Mouse (Mus musculus): ENCODE measurements around the gene Onecut3. TPM values are rescaled to one million over a fixed set of nuclear protein-coding genes. Genes with fewer than 3 reads are reported as not detected.

The Onecut3 gene
- polyA plus RNA-seq (2016; fragmentation: Nextera tagmentation; extraction: Ambion mirVana): 0.17 and 0.58 TPM in 2 replicates

DNA sequence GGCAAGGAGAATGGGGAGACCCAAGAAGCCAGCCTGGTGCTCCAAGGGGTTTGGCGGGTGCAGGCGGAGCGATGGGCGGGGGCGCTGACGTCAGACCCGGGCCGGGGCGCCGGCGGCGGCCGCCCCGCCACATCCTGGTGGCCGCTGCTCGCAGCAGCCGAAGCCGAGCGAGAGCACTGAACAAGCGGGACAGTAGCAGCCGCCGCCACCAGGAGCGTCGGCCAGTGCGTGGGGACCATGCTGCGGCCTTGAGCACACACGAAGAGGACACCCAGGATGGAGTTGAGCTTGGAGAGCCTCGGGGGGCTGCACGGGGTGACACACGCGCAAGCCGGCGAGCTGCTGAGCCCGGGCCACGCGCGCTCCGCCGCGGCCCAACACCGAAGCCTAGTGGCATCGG is at the start of gene Onecut3:
Onecut3 (plus strand) TSS at position 104 of the 400 bp plus-strand sequence.
- Histone ChIP-seq H3K4me3 (peak within 1 kb of the TSS; percentile 56), H3K27ac (replicated peaks) (no peak within 1 kb of the TSS), H3K36me3 (replicated peaks) (no peaks in the 10 kb centered on the region), H3K9me3 (no peaks in the 10 kb centered on the region), H3K27me3 (replicated peaks; ENCODE audit: low read depth, poor library complexity, severe bottlenecking) (peaks cover 100% of the 10 kb centered on the region), H3K4me1 (peaks cover 41% of the 10 kb centered on the region)
- WGBS: 1% methylated on average over 42 of the region's 42 CpGs
- DNase-seq (ENCODE audit: low spot score): peak; percentile 76

DNA sequence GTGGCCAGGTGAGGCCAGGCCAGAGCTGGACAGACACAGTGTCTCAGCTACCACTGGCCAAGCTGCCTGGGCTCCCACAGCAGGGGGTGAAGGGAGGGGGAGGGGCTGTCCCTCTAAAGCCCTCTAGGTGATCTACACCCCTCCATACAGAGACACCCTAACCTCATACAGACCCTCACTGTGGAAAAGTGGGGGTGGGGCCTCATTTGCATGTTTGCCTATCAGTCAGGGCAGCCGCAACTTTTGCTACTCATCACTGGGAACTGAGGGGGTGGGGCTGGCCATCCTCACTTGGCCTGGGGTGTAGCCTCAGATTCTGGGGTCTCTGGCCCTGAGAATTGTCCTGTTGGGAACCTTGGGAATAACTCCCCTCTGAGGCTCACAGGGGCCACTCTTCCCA is 49.6 kb upstream of the Onecut3 start:
- 35% methylated on average over 1 of the region's 1 CpGs for WGBS
- H3K27me3 ChIP-seq (replicated peaks; ENCODE audit: low read depth, poor library complexity, severe bottlenecking): peaks cover 47% of the 10 kb centered on the region
- no peak overlapping the region for H3K4me3 ChIP-seq
- H3K9me3 ChIP-seq: no peaks in the 10 kb centered on the region
- no peak for DNase-seq (ENCODE audit: low spot score)
- H3K27ac ChIP-seq (replicated peaks): no peak overlapping the region
- no peaks in the 10 kb centered on the region for H3K36me3 ChIP-seq (replicated peaks)
- peaks cover 12% of the 10 kb centered on the region; the same call in 1 of the 2 replicates for H3K4me1 ChIP-seq

GRCm38 (mm10) chr10:80445898-80446601 is 48.6 kb upstream of the Onecut3 start:
- no peak overlapping the region for H3K27ac ChIP-seq (replicated peaks)
- H3K4me1 ChIP-seq: peaks cover 19% of the 10 kb centered on the region
- WGBS: 8% methylated on average over 26 of the region's 26 CpGs
- no peaks in the 10 kb centered on the region for H3K9me3 ChIP-seq
- no peak overlapping the region; the same call in 1 of the 2 replicates for H3K4me3 ChIP-seq
- DNase-seq (ENCODE audit: low spot score): peak; percentile 82
- peaks cover 52% of the 10 kb centered on the region for H3K27me3 ChIP-seq (replicated peaks; ENCODE audit: low read depth, poor library complexity, severe bottlenecking)
- H3K36me3 ChIP-seq (replicated peaks): no peaks in the 10 kb centered on the region

DNA sequence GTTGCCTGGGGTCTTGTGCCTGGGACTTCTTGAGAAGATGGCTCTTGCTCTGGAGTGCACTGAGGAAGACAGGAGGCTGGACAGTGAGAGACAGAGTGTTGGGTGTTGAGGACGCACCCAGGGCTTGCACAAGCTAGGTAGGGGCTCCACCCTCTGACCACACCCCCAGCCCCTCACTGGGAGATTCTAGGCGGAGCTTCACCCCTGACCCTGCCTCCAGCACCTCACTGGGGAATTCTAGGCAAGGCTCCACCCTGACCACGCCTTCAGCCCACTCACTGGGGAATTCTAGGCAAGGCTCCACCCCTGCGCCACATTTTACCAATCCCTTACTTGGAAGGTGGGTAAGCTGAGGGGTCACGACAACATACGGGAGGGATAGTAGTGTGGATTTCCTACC is 44.0 kb upstream of the Onecut3 start:
- Histone ChIP-seq H3K4me1 (peaks cover 16% of the 10 kb centered on the region), H3K27me3 (replicated peaks; ENCODE audit: low read depth, poor library complexity, severe bottlenecking) (peaks cover 50% of the 10 kb centered on the region), H3K27ac (replicated peaks) (no peak overlapping the region), H3K36me3 (replicated peaks) (no peaks in the 10 kb centered on the region), H3K4me3 (peak overlapping the region; percentile 18; the same call in 1 of the 2 replicates), H3K9me3 (no peaks in the 10 kb centered on the region)
- 9% methylated on average over 6 of the region's 6 CpGs for WGBS
- peak; percentile 35 for DNase-seq (ENCODE audit: low spot score)

- no peaks in the 10 kb centered on the region for H3K9me3 ChIP-seq
- no peak overlapping the region for H3K4me3 ChIP-seq
- H3K27ac ChIP-seq (replicated peaks): no peak overlapping the region
- peaks cover 8% of the 10 kb centered on the region for H3K4me1 ChIP-seq
- WGBS: 73% methylated on average over 10 of the region's 10 CpGs
- peaks cover 27% of the 10 kb centered on the region for H3K27me3 ChIP-seq (replicated peaks; ENCODE audit: low read depth, poor library complexity, severe bottlenecking)
- no peaks in the 10 kb centered on the region for H3K36me3 ChIP-seq (replicated peaks)
- DNase-seq (ENCODE audit: low spot score): no peak
Measured at GRCm38 (mm10) chr10:80453601-80454000, 41.0 kb upstream of the Onecut3 start.

DNA sequence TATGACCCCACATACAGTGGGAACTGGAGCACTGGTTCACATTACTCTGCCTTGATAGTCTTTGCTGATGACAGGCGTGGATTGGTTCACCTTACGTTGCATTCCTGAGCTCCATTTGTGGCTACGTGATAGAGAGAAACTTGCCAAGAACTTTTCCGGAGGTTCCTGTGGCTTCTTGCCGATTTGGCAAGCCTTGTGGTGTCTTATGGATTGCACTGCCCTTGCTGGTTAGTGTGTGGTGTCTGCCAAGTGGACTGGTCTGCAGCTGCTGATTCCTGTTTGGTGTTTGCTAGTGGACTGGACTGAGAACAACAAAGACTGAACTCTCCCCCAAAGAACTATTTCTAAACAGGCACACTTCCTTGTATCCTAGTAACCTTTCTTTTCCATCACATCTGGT is 39.9 kb upstream of the Onecut3 start:
- H3K27ac ChIP-seq (replicated peaks): no peak overlapping the region
- 82% methylated on average over 5 of the region's 5 CpGs for WGBS
- H3K4me3 ChIP-seq: no peak overlapping the region
- H3K27me3 ChIP-seq (replicated peaks; ENCODE audit: low read depth, poor library complexity, severe bottlenecking): peaks cover 29% of the 10 kb centered on the region
- DNase-seq (ENCODE audit: low spot score): no peak
- peaks cover 7% of the 10 kb centered on the region for H3K4me1 ChIP-seq
- no peaks in the 10 kb centered on the region for H3K9me3 ChIP-seq
- no peaks in the 10 kb centered on the region for H3K36me3 ChIP-seq (replicated peaks)

DNA sequence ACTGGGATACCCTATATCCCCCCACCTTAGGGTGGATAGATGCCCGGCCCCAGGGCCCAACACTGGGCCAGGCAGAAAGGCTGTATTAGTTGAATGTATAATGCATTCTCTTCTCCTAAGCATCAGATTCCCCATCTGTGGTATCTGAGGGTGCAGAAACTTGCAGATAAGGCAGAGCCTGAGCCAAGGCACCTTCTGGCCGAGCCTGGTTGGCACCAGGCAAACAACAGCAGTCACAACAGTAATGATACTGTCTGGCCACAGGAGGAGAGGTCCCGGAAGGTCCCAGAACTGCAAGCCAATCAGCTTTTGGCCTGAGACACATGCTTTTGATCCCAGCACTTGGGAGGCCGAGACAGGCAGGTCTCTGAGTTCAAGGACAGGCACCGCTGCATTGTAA is 38.9 kb upstream of the Onecut3 start:
- H3K4me3 ChIP-seq: no peak overlapping the region
- H3K9me3 ChIP-seq: no peaks in the 10 kb centered on the region
- H3K4me1 ChIP-seq: peaks cover 3% of the 10 kb centered on the region
- H3K36me3 ChIP-seq (replicated peaks): no peaks in the 10 kb centered on the region
- DNase-seq (ENCODE audit: low spot score): no peak
- WGBS: 88% methylated on average over 5 of the region's 5 CpGs
- no peak overlapping the region for H3K27ac ChIP-seq (replicated peaks)
- peaks cover 27% of the 10 kb centered on the region for H3K27me3 ChIP-seq (replicated peaks; ENCODE audit: low read depth, poor library complexity, severe bottlenecking)

DNA sequence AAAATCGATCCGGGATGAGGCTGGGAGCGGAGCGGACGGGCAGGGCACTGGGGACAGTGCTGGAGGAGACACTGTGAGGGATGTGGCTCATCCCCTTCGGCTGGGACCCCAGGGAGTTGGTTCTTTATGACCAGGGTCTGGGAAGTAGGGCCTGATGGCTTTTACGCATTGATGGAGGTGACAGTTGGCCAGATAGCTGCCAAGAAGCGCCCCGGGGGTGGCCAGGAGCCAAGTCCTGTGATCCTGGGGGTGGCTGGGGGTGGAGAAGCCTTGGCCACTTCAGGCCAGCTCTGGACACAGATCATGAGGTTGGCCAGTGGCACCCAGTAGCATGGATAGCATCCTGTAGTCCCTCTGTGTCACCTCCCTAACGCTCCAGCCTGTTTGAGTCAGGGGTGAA is 35.4 kb upstream of the Onecut3 start:
- Histone ChIP-seq H3K4me1 (peaks cover 3% of the 10 kb centered on the region; the same call in 1 of the 2 replicates), H3K27ac (replicated peaks) (no peak overlapping the region), H3K9me3 (no peaks in the 10 kb centered on the region), H3K36me3 (replicated peaks) (no peaks in the 10 kb centered on the region), H3K4me3 (no peak overlapping the region), H3K27me3 (replicated peaks; ENCODE audit: low read depth, poor library complexity, severe bottlenecking) (peaks cover 34% of the 10 kb centered on the region)
- 88% methylated on average over 10 of the region's 10 CpGs for WGBS
- DNase-seq (ENCODE audit: low spot score): no peak

GRCm38 (mm10) chr10:80459671-80460070 is 35.0 kb upstream of the Onecut3 start:
- WGBS: 90% methylated on average over 11 of the region's 11 CpGs
- Histone ChIP-seq H3K36me3 (replicated peaks) (no peaks in the 10 kb centered on the region), H3K9me3 (no peaks in the 10 kb centered on the region), H3K27ac (replicated peaks) (no peak overlapping the region), H3K4me1 (peaks cover 7% of the 10 kb centered on the region), H3K4me3 (no peak overlapping the region), H3K27me3 (replicated peaks; ENCODE audit: low read depth, poor library complexity, severe bottlenecking) (peaks cover 35% of the 10 kb centered on the region)
- DNase-seq (ENCODE audit: low spot score): no peak

DNA sequence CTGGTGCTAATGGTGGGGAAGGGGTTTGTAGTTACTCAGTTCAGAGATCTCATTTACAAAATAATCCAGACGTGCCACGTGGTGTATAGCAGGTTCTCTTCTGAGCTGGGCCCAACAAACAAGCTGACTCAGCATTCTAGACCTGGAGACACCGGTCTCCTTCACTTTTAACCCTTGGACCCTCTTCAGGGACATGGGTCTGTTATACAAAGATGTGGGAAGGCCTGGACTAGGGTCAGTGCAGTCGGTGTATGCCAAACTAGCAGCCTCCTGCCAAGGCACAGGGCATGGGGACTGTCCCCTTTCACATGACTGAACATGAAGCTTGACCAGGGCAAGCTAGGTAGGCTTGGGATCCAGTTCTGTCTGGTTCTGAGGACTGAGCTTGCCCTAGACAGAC is 34.3 kb upstream of the Onecut3 start:
- H3K4me1 ChIP-seq: peaks cover 11% of the 10 kb centered on the region
- no peak overlapping the region for H3K27ac ChIP-seq (replicated peaks)
- H3K36me3 ChIP-seq (replicated peaks): no peaks in the 10 kb centered on the region
- 70% methylated on average over 4 of the region's 4 CpGs for WGBS
- no peak overlapping the region for H3K4me3 ChIP-seq
- no peaks in the 10 kb centered on the region for H3K9me3 ChIP-seq
- no peak for DNase-seq (ENCODE audit: low spot score)
- H3K27me3 ChIP-seq (replicated peaks; ENCODE audit: low read depth, poor library complexity, severe bottlenecking): peaks cover 41% of the 10 kb centered on the region

- Histone ChIP-seq H3K4me3 (no peak overlapping the region), H3K27me3 (replicated peaks; ENCODE audit: low read depth, poor library complexity, severe bottlenecking) (peaks cover 45% of the 10 kb centered on the region), H3K9me3 (no peaks in the 10 kb centered on the region), H3K4me1 (peaks cover 11% of the 10 kb centered on the region), H3K27ac (replicated peaks) (no peak overlapping the region), H3K36me3 (replicated peaks) (no peaks in the 10 kb centered on the region)
- 79% methylated on average over 7 of the region's 7 CpGs for WGBS
- DNase-seq (ENCODE audit: low spot score): no peak
Measured at GRCm38 (mm10) chr10:80461346-80461745, 33.3 kb upstream of the Onecut3 start.

- 5% methylated on average over 19 of the region's 19 CpGs for WGBS
Measured at GRCm38 (mm10) chr10:80464381-80465035, 30.1 kb upstream of the Onecut3 start.

GRCm38 (mm10) chr10:80465066-80465465 is 29.6 kb upstream of the Onecut3 start:
- Histone ChIP-seq H3K27me3 (replicated peaks; ENCODE audit: low read depth, poor library complexity, severe bottlenecking) (peaks cover 70% of the 10 kb centered on the region), H3K4me3 (no peak overlapping the region)

More at GRCm38 (mm10) chr10:80464381-80465035, 30.1 kb upstream of the Onecut3 start:
- H3K4me3 ChIP-seq: peak overlapping the region; percentile 25; the same call in 1 of the 2 replicates
- H3K27me3 ChIP-seq (replicated peaks; ENCODE audit: low read depth, poor library complexity, severe bottlenecking): peaks cover 65% of the 10 kb centered on the region
- H3K27ac ChIP-seq (replicated peaks): no peak overlapping the region
- DNase-seq (ENCODE audit: low spot score): peak; percentile 43
- H3K36me3 ChIP-seq (replicated peaks): no peaks in the 10 kb centered on the region
- peaks cover 11% of the 10 kb centered on the region for H3K4me1 ChIP-seq
- H3K9me3 ChIP-seq: no peaks in the 10 kb centered on the region

More at GRCm38 (mm10) chr10:80465066-80465465, 29.6 kb upstream of the Onecut3 start:
- 51% methylated on average over 5 of the region's 5 CpGs for WGBS
- H3K36me3 ChIP-seq (replicated peaks): no peaks in the 10 kb centered on the region
- no peak for DNase-seq (ENCODE audit: low spot score)
- H3K4me1 ChIP-seq: peaks cover 11% of the 10 kb centered on the region
- no peaks in the 10 kb centered on the region for H3K9me3 ChIP-seq
- no peak overlapping the region for H3K27ac ChIP-seq (replicated peaks)
